Mouse (Mus musculus) neural tube, embryonic 12.5 days (tissue): ENCODE results near the gene Gm14692. TPM values are rescaled to one million over a fixed set of nuclear protein-coding genes. Genes with fewer than 3 reads are reported as not detected.
"Not testable (repeated sequence)": the region's sequence is repeated elsewhere in the genome, so short reads cannot be mapped to it uniquely, and the experiment has no call there.

Experiments
- ATAC-seq: fragments of 200-750 bp; cut with Nextera tagmentation; 2 replicates; pipeline ENCODE4 v1.8.0; 2017; ENCODE audit warnings: low read depth, mild to moderate bottlenecking, moderate TSS enrichment, moderate library complexity; ENCODE audit not compliant: low FRiP score
- H3K27ac ChIP-seq: fragments of 300-500 bp; sonication (generic); 2 replicates; pipeline ENCODE4 v1.5.1; 2016
- H3K27me3 ChIP-seq: fragments of 300-500 bp; sonication (generic); replicated peaks from 2 replicates; pipeline ENCODE4 v1.6.1; 2016; ENCODE audit warnings: mild to moderate bottlenecking
- H3K36me3 ChIP-seq: fragments of 300-500 bp; sonication (generic); 2 replicates; pipeline ENCODE4 v1.6.1; 2016; ENCODE audit warnings: mild to moderate bottlenecking
- H3K4me1 ChIP-seq: fragments of 300-500 bp; sonication (generic); 2 replicates; pipeline ENCODE4 v1.6.1; 2016
- H3K4me2 ChIP-seq: fragments of 300-500 bp; sonication (generic); replicated peaks from 2 replicates; pipeline ENCODE4 v1.6.1; 2016; ENCODE audit warnings: mild to moderate bottlenecking
- H3K4me3 ChIP-seq: fragments of 300-500 bp; sonication (generic); 2 replicates; pipeline ENCODE4 v1.5.1; 2016
- H3K9ac ChIP-seq: fragments of 300-500 bp; sonication (generic); 2 replicates; pipeline ENCODE4 v1.6.1; 2016; ENCODE audit warnings: mild to moderate bottlenecking
- H3K9me3 ChIP-seq: fragments of 300-500 bp; sonication (generic); 2 replicates; pipeline ENCODE4 v1.6.1; 2016; ENCODE audit warnings: mild to moderate bottlenecking
- whole genome bisulfite sequencing: fragments of 180-500 bp; shearing (Covaris S2); methylation state at CpG from one replicate; pipeline ENCODE4 v1.1.7; 2016; 5-methylcytosine and 5-hydroxymethylcytosine counted together
- polyA plus RNA-seq: library from polyadenylated mRNA; unstranded; fragments of >200 nt; fragmentation: Nextera tagmentation; extraction: Ambion mirVana; gene quantifications from 2 replicates; pipeline ENCODE4 v1.2.1, GENCODE M21; 2016

The Gm14692 gene
- polyA plus RNA-seq = not detected in 2 replicates

DNA sequence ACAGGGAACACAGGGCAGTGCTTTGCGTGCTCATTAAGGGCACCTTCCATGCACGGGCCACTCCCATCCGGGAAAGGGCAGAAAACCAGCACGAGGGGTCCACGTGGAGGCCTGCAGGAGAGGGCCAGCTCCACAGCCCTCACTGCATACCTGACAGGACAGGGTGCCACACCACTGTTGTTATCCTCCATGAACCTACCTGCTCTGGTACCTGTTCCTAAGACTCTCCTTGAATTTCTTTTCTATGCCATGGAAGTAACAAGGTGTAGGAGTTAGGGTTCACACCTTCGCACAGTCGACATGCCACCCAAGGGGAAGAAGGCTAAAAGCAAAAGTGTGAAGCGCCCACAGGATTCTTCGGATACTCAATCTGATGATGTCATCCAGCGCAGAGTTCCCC, at the start of gene Gm14692:
Gm14692 (plus strand) TSS at position 301 of the 400 bp plus-strand sequence.
- not testable (repeated sequence) for H3K9ac ChIP-seq, ATAC-seq, H3K9me3 ChIP-seq, H3K4me3 ChIP-seq, H3K27me3 ChIP-seq, H3K4me2 ChIP-seq, H3K36me3 ChIP-seq, H3K4me1 ChIP-seq, H3K27ac ChIP-seq
- 81% methylated on average over 4 of the region's 10 CpGs for WGBS

DNA sequence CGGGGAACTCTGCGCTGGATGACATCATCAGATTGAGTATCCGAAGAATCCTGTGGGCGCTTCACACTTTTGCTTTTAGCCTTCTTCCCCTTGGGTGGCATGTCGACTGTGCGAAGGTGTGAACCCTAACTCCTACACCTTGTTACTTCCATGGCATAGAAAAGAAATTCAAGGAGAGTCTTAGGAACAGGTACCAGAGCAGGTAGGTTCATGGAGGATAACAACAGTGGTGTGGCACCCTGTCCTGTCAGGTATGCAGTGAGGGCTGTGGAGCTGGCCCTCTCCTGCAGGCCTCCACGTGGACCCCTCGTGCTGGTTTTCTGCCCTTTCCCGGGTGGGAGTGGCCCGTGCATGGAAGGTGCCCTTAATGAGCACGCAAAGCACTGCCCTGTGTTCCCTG, 2.0 kb upstream of the Gm14692 start, which contains the start of gene Gm1140:
Gm1140 (minus strand) TSS at position 101 of the 400 bp plus-strand sequence.
- H3K9ac ChIP-seq, H3K27me3 ChIP-seq, H3K9me3 ChIP-seq, H3K4me3 ChIP-seq, ATAC-seq, H3K27ac ChIP-seq, H3K4me2 ChIP-seq, H3K4me1 ChIP-seq, H3K36me3 ChIP-seq: not testable (repeated sequence)
- 87% methylated on average over 4 of the region's 11 CpGs for WGBS

Other genes with a start within 250 kb of the Gm14692 start
- not detected in 2 replicates for gene Gm1140, start 2.1 kb upstream of the Gm14692 start, polyA plus RNA-seq
- not detected in 2 replicates for gene 4933436I01Rik, start 225.8 kb downstream of the Gm14692 start, polyA plus RNA-seq